Mouse (Mus musculus) olfactory bulb, adult 2 months (tissue): ENCODE data around the gene Krtap14. TPM values are rescaled to one million over a fixed set of nuclear protein-coding genes. Genes with fewer than 3 reads are reported as not detected.

ENCODE experiments used
- H3K27ac ChIP-seq: fragments of 200-500 bp; 2 replicates; pipeline ENCODE4 v1.5.1; 2012; ENCODE audit warnings: low read depth, low read length; ENCODE audit not compliant: insufficient read depth
- H3K4me1 ChIP-seq: fragments of 200-500 bp; 2 replicates; pipeline ENCODE4 v1.6.1; 2012; ENCODE audit warnings: low read length; ENCODE audit not compliant: control insufficient read depth, insufficient read depth
- H3K4me3 ChIP-seq: fragments of 200-500 bp; 2 replicates; pipeline ENCODE4 v1.5.1; 2012; ENCODE audit warnings: mild to moderate bottlenecking, low read depth, low read length, moderate library complexity; ENCODE audit not compliant: insufficient read depth
- CTCF ChIP-seq: fragments of 200-500 bp; IDR thresholded peaks from 2 replicates; pipeline ENCODE4 v1.5.1; 2012; ENCODE audit warnings: low read depth, mild to moderate bottlenecking, low read length, moderate library complexity; ENCODE audit not compliant: insufficient read depth
- POLR2A ChIP-seq: fragments of 200-500 bp; IDR thresholded peaks from 2 replicates; pipeline ENCODE4 v1.6.1; 2012; ENCODE audit warnings: mild to moderate bottlenecking, low read depth, low read length, moderate library complexity; ENCODE audit not compliant: insufficient read depth
- WGBS: fragments of 180-500 bp; shearing (Covaris S2); methylation state at CpG from one replicate; pipeline ENCODE4 v1.1.7; 2018; 5-methylcytosine and 5-hydroxymethylcytosine counted together
- polyA plus RNA-seq: library from polyadenylated mRNA; stranded (reverse); fragments of >200 nt; gene quantifications from 2 replicates; pipeline ENCODE4 v1.2.4, GENCODE M21; 2012; ENCODE audit warnings: low replicate concordance; ENCODE audit not compliant: missing spikeins, insufficient read depth, insufficient read length

The Krtap14 gene
- not detected in 2 replicates for polyA plus RNA-seq

GRCm38 (mm10) chr16:88826095-88826652 is at the start of gene Krtap14:
Gene Krtap14, minus strand, starts transcription at chr16:88826145.
- 76% methylated on average over 9 of the region's 9 CpGs for WGBS
- H3K4me1 ChIP-seq, result no peaks in the 10 kb centered on the region
- H3K4me3 ChIP-seq, result no peak within 1 kb of the TSS
- no peak within 1 kb of the TSS for H3K27ac ChIP-seq
- no peak for TF ChIP-seq CTCF
- no peak for TF ChIP-seq POLR2A

DNA sequence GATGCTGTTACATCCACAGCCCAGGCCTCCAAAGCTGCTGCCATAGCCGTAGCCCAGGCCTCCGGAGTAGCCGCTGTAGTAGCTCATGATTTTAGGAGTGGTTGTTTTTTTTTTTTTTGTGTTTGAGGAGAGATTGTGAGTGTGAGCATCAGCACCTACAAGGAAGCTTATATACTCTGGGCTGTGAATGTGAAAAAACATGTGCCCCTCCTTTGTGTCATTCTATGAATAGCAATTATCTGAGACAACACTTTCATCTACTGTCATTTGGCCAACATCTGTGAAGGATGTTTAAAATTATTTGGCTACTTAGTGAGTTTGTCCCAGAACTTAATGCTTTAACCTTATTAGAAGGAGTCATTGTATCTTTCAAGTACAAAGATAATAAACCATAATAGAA is 48.2 kb upstream of the Krtap14 start, which contains the start of gene Krtap19-2:
Gene Krtap19-2, minus strand, starts transcription at position 101 of the 400 bp plus-strand sequence.
- Histone ChIP-seq H3K4me3 (no peak within 1 kb of the TSS), H3K4me1 (no peaks in the 10 kb centered on the region), H3K27ac (no peak within 1 kb of the TSS)
- 93% methylated on average over 3 of the region's 3 CpGs for WGBS
- TF ChIP-seq CTCF, result no peak
- no peak for TF ChIP-seq POLR2A

- 89% methylated on average over 6 of the region's 6 CpGs for WGBS
- Histone ChIP-seq H3K4me3 (no peak within 1 kb of the TSS), H3K27ac (no peak within 1 kb of the TSS), H3K4me1 (no peaks in the 10 kb centered on the region)
- TF ChIP-seq CTCF (no peak), POLR2A (no peak)
Observed at GRCm38 (mm10) chr16:88869311-88869710, 43.4 kb upstream of the Krtap14 start, which contains the start of gene Krtap19-1. Gene Krtap19-1, minus strand, starts transcription at chr16:88869411.

DNA sequence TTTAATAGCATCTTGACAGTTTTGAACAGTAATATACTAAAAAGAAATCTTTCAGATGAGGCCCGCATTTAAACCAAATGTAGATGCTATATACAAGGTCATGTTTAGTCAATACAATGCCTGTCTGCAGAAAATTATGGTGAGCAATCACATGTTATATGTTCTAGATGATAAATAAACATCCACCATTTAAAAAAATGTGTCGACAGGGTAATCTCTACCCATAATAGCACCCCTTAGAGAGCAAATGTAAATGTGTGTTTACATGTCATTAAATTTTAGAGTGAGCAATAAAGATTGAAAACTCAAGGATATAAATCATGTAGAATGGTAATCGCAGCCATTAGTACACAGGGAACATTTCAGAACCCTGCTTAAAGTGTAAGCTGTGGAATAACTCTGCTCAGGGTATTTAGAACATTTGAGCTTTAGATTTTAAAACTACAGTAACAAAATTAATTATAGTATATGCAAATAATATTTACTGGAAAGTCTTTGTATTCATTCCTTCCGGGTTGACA is 39.0 kb upstream of the Krtap14 start:
- no peaks in the 10 kb centered on the region for H3K4me1 ChIP-seq
- 63% methylated on average over 4 of the region's 4 CpGs for WGBS
- H3K4me3 ChIP-seq, result no peak overlapping the region
- H3K27ac ChIP-seq, result no peak overlapping the region
- TF ChIP-seq POLR2A, result no peak

- Histone ChIP-seq H3K4me3 (no peak overlapping the region), H3K27ac (no peak overlapping the region), H3K4me1 (no peaks in the 10 kb centered on the region)
- 31% methylated on average over 5 of the region's 5 CpGs for WGBS
- no peak for TF ChIP-seq POLR2A
- no peak for TF ChIP-seq CTCF
Observed at GRCm38 (mm10) chr16:88851450-88851849, 25.5 kb upstream of the Krtap14 start.

DNA sequence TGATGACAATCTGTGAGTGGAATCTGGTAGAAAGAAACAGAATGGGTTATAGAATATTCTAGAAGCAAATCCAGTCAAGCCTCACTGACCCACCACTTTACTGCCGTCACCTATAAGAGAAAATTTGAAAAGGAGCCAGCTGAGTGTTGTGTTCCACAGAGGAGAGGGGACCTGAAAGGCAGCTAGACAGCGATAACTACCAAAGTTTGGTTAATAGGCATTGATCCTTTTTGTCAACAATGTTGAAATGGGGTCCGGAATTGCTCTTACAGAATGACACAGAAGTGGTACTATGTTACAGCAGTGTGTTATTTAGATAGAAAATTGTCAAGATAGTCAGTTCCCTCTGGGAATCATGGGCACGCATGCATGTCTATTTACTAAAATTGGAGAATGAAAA is 22.6 kb upstream of the Krtap14 start:
- no peak overlapping the region for H3K4me3 ChIP-seq
- no peaks in the 10 kb centered on the region for H3K4me1 ChIP-seq
- TF ChIP-seq POLR2A (no peak), CTCF (no peak)
- H3K27ac ChIP-seq, result no peak overlapping the region
- WGBS, result 87% methylated on average over 4 of the region's 4 CpGs

GRCm38 (mm10) chr16:88847363-88847762 is 21.4 kb upstream of the Krtap14 start:
- TF ChIP-seq POLR2A (no peak), CTCF (no peak)
- WGBS, result 100% methylated on average over 1 of the region's 1 CpGs
- H3K4me3 ChIP-seq, result no peak overlapping the region

DNA sequence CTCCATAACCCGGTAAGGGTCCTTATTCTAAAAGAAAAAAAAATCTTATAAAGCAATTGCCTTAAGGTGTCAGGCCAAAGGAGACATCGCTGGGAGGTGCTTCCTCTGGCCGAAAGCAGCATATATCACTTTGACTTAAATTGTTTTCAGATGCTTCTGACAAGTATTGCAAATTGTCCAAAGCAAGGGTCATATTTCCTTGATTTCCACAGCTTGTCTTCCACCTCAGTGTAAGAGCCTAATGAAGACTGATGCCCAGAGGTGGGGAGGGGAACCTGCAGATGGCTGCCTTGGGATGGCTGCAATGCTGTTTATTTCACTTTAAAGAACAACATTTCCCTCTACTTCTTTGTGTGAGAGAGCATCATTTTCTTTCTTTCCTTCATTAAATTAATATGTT is 1.0 kb upstream of the Krtap14 start:
- 75% methylated on average over 3 of the region's 3 CpGs for WGBS
- TF ChIP-seq POLR2A, result no peak
- TF ChIP-seq CTCF, result no peak
- H3K4me3 ChIP-seq, result no peak overlapping the region

More at GRCm38 (mm10) chr16:88847363-88847762, 21.4 kb upstream of the Krtap14 start:
- no peaks in the 10 kb centered on the region for H3K4me1 ChIP-seq
- H3K27ac ChIP-seq, result no peak overlapping the region

GRCm38 (mm10) chr16:88823736-88824135 is 2.2 kb downstream of the Krtap14 start:
- Histone ChIP-seq H3K4me3 (no peak overlapping the region), H3K27ac (no peak overlapping the region), H3K4me1 (no peaks in the 10 kb centered on the region)
- WGBS, result 80% methylated on average over 3 of the region's 3 CpGs
- TF ChIP-seq CTCF (no peak), POLR2A (no peak)

More for the DNA sequence above, 1.0 kb upstream of the Krtap14 start:
- Histone ChIP-seq H3K4me1 (no peaks in the 10 kb centered on the region), H3K27ac (no peak overlapping the region)
